In the genomic region with DNA sequence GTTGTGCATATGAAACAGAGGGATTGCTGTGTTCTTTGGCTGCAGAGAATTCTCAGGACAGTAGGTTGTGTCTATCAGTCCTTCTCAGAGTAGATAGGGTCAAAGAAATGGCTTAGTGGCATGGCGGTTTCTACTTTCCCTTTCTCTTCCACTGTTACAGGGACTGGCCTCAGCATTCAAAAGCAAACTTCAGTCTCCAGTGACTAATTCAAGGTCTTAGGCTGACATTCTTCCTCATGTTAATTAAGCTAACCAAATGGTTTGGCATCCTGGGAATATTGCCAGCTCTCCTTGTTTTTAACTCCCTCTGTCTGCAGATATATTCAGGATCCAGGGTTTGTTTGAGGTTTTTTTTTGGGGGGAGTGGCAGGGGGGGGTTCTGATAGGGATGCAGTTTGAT, we compare ENCODE assay signal across 10 mouse cellular contexts.
A peak's percentile ranks its signal among the peaks of the same experiment; 100 is the strongest.
DNase-seq lines count a peak whose midpoint lies in the region; ATAC-seq lines count a peak whose summit lies in the region.
"Had no signal": no experiment of that assay in that cellular context is flagged by ENCODE, and none has a peak within 500 bp of the region (broad histone marks: within the 10 kb centered on the region; RNA-seq: fewer than 3 reads in every experiment).

No protein-coding gene starts in this region.

- DNase-seq in frontal cortex, postnatal 10 days (ENCODE audit: low spot score in 2 of 2) = no peak
- DNase-seq in layer of hippocampus, adult 9-10 months (ENCODE audit: low spot score) = peak; percentile 22
- DNase-seq in layer of hippocampus, adult 8-10 months (ENCODE audit: low spot score in 2 of 2) = no peak
- peak; percentile 9 for DNase-seq in NIH3T3 (ENCODE audit: low read depth)
- peak; percentile 20 for DNase-seq in brain, embryonic 18.5 days (ENCODE audit: low read depth, low spot score)
- DNase-seq in left cerebral cortex, postnatal 36 days (ENCODE audit: low spot score in 2 of 2) = no peak
- DNase-seq in urinary bladder, postnatal 10 days (ENCODE audit: low spot score) = no peak
- DNase-seq: cerebellum, adult 9-11 months had no signal

- ATAC-seq in frontal cortex, adult (ENCODE audit: low TSS enrichment) = peak; percentile 50; the same call in 1 of the 2 replicates
- ATAC-seq: CD4-positive, CD25-positive, alpha-beta regulatory T cell, adult 4 months had no signal

- intact Hi-C loops in left cerebral cortex, postnatal 36 days (cut with DNase I) = no loop called here

Comparison
In these comparisons a context has a peak if more than half of its experiments do, and no peak if none do; other contexts are left out.
1. DNase-seq: peak in layer of hippocampus, adult 9-10 months (single experiment), NIH3T3 (single experiment) and brain, embryonic 18.5 days (single experiment); none in frontal cortex, postnatal 10 days (0 of 2), layer of hippocampus, adult 8-10 months (0 of 2), left cerebral cortex, postnatal 36 days (0 of 2) and urinary bladder, postnatal 10 days (single experiment).